Mouse (Mus musculus) liver, embryonic 14.5 days (tissue): ENCODE measurements around the gene C130032M10Rik.

Experiments
- CTCF ChIP-seq: IDR thresholded peaks from 2 replicates; pipeline ENCODE4 v1.5.1; 2016; ENCODE audit warnings: antibody characterized with exemption, low read depth, control low read depth
- EP300 ChIP-seq: IDR thresholded peaks from 2 replicates; pipeline ENCODE4 v1.6.1; 2016; ENCODE audit warnings: antibody characterized with exemption, low read depth

- no peak for TF ChIP-seq CTCF
- no peak for TF ChIP-seq EP300
Measured at GRCm38 (mm10) chr9:114547643-114548077, 32.2 kb downstream of the C130032M10Rik start.
